Mouse (Mus musculus) ES-E14 (cell line): ENCODE measurements around the gene Ildr2. TPM values are rescaled to one million over a fixed set of nuclear protein-coding genes. Genes with fewer than 3 reads are reported as not detected.

Experiments
- DNase-seq: peaks from one replicate; pipeline ENCODE4 v3.0.0-alpha.2; 2013; ENCODE audit warnings: low read depth, low spot score
- H3K27ac ChIP-seq: 2 replicates; pipeline ENCODE4 v1.5.1; 2012; ENCODE audit warnings: low read depth, mild to moderate bottlenecking, low read length, moderate library complexity, mixed read lengths; ENCODE audit not compliant: poor library complexity, insufficient read depth, severe bottlenecking
- H3K36me3 ChIP-seq: 2 replicates; pipeline ENCODE4 v1.6.1; 2012; ENCODE audit warnings: mild to moderate bottlenecking, low read length, moderate library complexity, mixed read lengths; ENCODE audit not compliant: control insufficient read depth, poor library complexity, insufficient read depth, severe bottlenecking
- H3K4me1 ChIP-seq, 2 experiments: fragments of 150-350 bp in 1 of 2; sonication (generic) in 1 of 2; 2 replicates each; pipeline ENCODE4 v1.6.1; 2012; ENCODE audit warnings: low read length in 2 of 2, mild to moderate bottlenecking in 1 of 2, mixed read lengths in 1 of 2; ENCODE audit not compliant: control insufficient read depth in 2 of 2, insufficient read depth in 2 of 2, poor library complexity in 1 of 2
- H3K4me3 ChIP-seq, 2 experiments: fragments of 150-350 bp in 1 of 2; sonication (generic) in 1 of 2; 2 replicates each; pipeline ENCODE4 v1.5.1; 2012; ENCODE audit warnings: low read length in 2 of 2, low read depth in 1 of 2, mild to moderate bottlenecking in 1 of 2, mixed read lengths in 1 of 2; ENCODE audit not compliant: insufficient read depth in 1 of 2, poor library complexity in 1 of 2, severe bottlenecking in 1 of 2
- H3K9ac ChIP-seq: 2 replicates; pipeline ENCODE4 v1.6.1; 2012; ENCODE audit warnings: low read depth, mild to moderate bottlenecking, low read length, mixed read lengths; ENCODE audit not compliant: poor library complexity, insufficient read depth, severe bottlenecking
- H3K9me3 ChIP-seq: fragments of 150-350 bp; sonication (generic); 2 replicates; pipeline ENCODE4 v1.6.1; 2012; ENCODE audit warnings: low read depth, mild to moderate bottlenecking, low read length; ENCODE audit not compliant: control insufficient read depth, insufficient read depth
- CHD2 ChIP-seq: IDR thresholded peaks from 2 replicates; pipeline ENCODE4 v1.6.1; 2014; ENCODE audit warnings: mild to moderate bottlenecking, low read depth, low read length, inconsistent platforms
- HCFC1 ChIP-seq: IDR thresholded peaks from 2 replicates; pipeline ENCODE4 v1.6.1; 2012; ENCODE audit warnings: low read length, inconsistent platforms, borderline replicate concordance; ENCODE audit not compliant: insufficient read depth
- MAFK ChIP-seq: IDR thresholded peaks from 2 replicates; pipeline ENCODE4 v1.6.1; 2014; ENCODE audit warnings: mild to moderate bottlenecking, low read depth, low read length, inconsistent platforms; ENCODE audit not compliant: insufficient read depth
- ZC3H11A ChIP-seq: IDR thresholded peaks from 2 replicates; pipeline ENCODE4 v1.6.1; 2012; ENCODE audit warnings: low read depth, mild to moderate bottlenecking, inconsistent platforms, low read length, borderline replicate concordance
- ZNF384 ChIP-seq: IDR thresholded peaks from 2 replicates; pipeline ENCODE4 v1.6.1; 2012; ENCODE audit warnings: low read depth, low read length, inconsistent platforms
- in situ Hi-C, 2 experiments: fragments of 600-800 bp; cut with MboI; formaldehyde crosslinking; loops; one replicate each; pipeline ENCODE4 v1.15.1; 2025; ENCODE audit warnings: low sequenced_read_pairs in 2 of 2, inconsistent platforms in 1 of 2; ENCODE audit not compliant: unreplicated experiment in 2 of 2
- total RNA-seq: library from RNA; depleted of rRNA; stranded (reverse); fragments of 300-350 nt; gene quantifications from 2 replicates; pipeline ENCODE4 v1.2.3, GENCODE M21; 2012

Ildr2 gene
- total RNA-seq, 1 experiment = 2.9 TPM

DNA sequence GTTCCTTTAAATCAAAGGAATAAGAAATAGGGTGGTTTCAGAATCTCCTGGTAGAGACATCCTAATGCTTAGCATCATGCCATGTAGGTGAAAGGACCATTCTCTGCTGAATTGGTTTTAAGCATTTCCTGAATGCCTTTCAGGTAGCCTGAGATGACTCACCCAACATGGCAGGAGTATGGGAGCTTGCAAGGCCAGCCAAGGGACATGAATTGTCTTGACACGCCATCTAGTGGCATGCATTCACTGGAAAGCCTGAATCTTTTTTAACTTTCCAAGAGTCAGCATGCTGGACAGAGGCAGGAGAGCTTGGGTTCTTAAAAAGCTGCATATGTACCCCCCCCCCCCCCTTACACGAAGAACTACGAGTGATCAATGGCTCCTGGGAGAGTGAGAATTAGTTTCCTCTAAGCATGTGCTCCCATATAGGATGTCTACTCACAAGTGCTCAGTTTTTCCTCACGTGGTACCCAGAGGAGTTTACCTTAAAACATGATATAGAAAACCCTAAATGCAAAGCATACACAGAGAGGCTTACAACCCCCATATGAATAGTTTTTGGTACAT lies 65.3 kb downstream of the Ildr2 start:
- Histone ChIP-seq H3K27ac (no peak overlapping the region), H3K4me3 (no peak overlapping the region), H3K36me3 (no peaks in the 10 kb centered on the region), H3K4me1 (no peaks in the 10 kb centered on the region), H3K9ac (no peak overlapping the region), H3K9me3 (no peaks in the 10 kb centered on the region)
- in situ Hi-C loops = loop anchor here (5.0 to 25.0 kb wide), 4 partner anchors 154 to 544 kb away; partner anchors contain the start of gene Cd247 (in 1 of the 2)
- TF ChIP-seq CHD2 (no peak), ZC3H11A (peak; percentile 90)
- DNase-seq = peak; percentile 76

DNA sequence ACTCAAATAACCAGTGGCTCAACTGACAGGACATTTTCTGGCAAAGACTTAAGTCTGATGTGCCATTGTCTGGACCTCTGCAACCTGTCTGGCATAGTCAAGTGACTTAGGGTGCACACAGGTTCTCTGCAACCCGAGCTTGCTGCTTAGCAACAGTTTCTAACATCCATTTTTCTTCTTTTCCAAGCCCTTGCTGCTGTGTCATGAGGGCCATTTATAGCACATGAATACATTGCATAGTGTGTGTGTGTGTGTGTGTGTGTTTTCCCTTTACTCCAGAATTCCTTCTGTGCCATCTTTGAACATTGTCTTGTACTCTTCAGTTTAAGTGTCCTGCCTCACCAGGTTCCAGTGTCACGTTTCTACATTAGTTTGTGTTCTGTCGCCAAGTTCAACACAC lies 72.5 kb downstream of the Ildr2 start:
- no peaks in the 10 kb centered on the region for H3K4me1 ChIP-seq
- no peaks in the 10 kb centered on the region for H3K9me3 ChIP-seq
- no peaks in the 10 kb centered on the region for H3K36me3 ChIP-seq
- no peak for DNase-seq
- H3K27ac ChIP-seq = no peak overlapping the region
- no peak overlapping the region for H3K4me3 ChIP-seq
- in situ Hi-C loops = no loop called here
- no peak for TF ChIP-seq ZNF384
- no peak for TF ChIP-seq MAFK
- no peak for TF ChIP-seq ZC3H11A
- H3K9ac ChIP-seq = no peak overlapping the region

DNA sequence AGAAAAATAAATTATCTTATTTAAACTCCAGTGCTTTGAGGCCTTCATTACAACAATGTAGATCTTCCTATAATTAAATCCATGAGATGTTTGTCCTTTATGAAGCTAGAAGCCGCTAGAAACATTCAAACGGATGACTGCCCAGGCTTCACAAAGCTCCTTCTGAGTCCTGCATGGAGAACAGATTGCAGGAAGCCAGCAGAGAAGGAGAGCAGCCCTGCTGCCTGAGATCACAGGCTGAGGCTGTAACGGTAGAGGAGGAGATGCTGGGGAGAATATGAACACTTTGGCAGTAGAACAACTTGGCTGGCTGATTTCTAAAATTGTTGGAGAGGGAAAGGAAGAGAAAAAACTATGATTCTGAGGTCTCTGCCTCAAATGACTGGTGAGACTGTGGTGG lies 76.8 kb downstream of the Ildr2 start:
- in situ Hi-C loops = no loop called here
- H3K27ac ChIP-seq = no peak overlapping the region

DNA sequence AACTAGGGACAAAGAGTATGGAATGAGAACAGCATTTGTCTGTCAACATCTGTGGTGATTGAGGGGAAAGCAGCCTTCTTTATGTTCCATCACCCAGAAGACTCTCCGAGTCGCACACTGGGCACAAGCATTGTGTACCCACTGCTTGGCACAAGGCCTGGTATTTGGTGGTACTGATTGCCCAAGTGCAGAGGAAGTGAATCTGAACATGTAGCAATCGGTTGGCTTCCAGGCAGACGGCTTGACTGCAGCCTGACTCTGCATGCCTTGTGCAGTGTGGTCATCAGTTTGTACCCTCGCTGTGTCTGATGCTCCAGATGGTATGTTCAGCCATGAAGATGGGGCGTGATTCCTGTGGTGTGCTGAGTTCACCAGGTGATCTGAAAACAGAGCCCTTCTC lies 85.2 kb downstream of the Ildr2 start:
- DNase-seq = no peak
- Histone ChIP-seq H3K27ac (no peak overlapping the region), H3K4me1 (no peaks in the 10 kb centered on the region), H3K4me3 (no peak overlapping the region), H3K9ac (no peak overlapping the region), H3K9me3 (no peaks in the 10 kb centered on the region), H3K36me3 (no peaks in the 10 kb centered on the region)
- in situ Hi-C loops = no loop called here
- TF ChIP-seq ZC3H11A (no peak), MAFK (no peak), ZNF384 (no peak), HCFC1 (no peak), CHD2 (no peak)

More for the DNA sequence above, 76.8 kb downstream of the Ildr2 start:
- TF ChIP-seq ZNF384 = no peak
- no peak for TF ChIP-seq HCFC1
- no peak for TF ChIP-seq ZC3H11A
- DNase-seq = no peak
- no peak overlapping the region for H3K4me3 ChIP-seq
- H3K36me3 ChIP-seq = no peaks in the 10 kb centered on the region
- H3K9me3 ChIP-seq = no peaks in the 10 kb centered on the region
- H3K4me1 ChIP-seq = no peaks in the 10 kb centered on the region
- H3K9ac ChIP-seq = no peak overlapping the region

DNA sequence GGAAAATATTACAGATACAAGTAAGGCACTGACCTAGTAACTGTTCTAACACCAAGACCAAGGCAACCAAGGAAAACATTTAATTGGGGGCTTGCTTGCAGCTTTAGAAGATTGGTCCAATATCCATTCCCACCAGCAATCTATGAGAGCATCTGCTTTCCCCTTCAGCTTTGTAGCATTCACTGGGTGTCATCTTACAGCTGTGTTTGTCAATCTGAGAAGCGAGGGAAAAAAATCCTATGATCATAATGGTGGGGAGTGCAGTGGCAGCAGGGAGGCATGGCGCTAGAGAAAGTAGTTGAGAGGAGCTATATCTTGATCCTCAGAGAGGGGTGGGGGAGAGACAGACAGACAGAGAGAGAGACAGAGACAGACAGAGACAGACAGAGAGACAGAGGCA lies 88.1 kb downstream of the Ildr2 start:
- TF ChIP-seq MAFK = no peak
- no peak for TF ChIP-seq ZNF384
- no peak for TF ChIP-seq ZC3H11A
- TF ChIP-seq HCFC1 = no peak
- TF ChIP-seq CHD2 = no peak
- no peak overlapping the region for H3K9ac ChIP-seq
- no peak for DNase-seq
- H3K4me1 ChIP-seq = no peaks in the 10 kb centered on the region
- in situ Hi-C loops = no loop called here
- no peak overlapping the region for H3K4me3 ChIP-seq
- no peak overlapping the region for H3K27ac ChIP-seq
- H3K36me3 ChIP-seq = no peaks in the 10 kb centered on the region
- H3K9me3 ChIP-seq = no peaks in the 10 kb centered on the region
